Mouse (Mus musculus) kidney, adult 2 months (tissue): ENCODE data around the gene Gsg1l2. TPM values are rescaled to one million over a fixed set of nuclear protein-coding genes. Genes with fewer than 3 reads are reported as not detected.

ENCODE experiments used
- DNase-seq: peaks from one replicate; pipeline ENCODE4 v3.0.0; 2021
- H3K27ac ChIP-seq: fragments of 200-500 bp; 2 replicates; pipeline ENCODE4 v1.5.1; 2012; ENCODE audit warnings: low read depth, low read length, control low read depth, inconsistent platforms; ENCODE audit not compliant: insufficient read depth
- H3K27me3 ChIP-seq: fragments of 200-500 bp; replicated peaks from 2 replicates; pipeline ENCODE4 v1.6.1; 2012; ENCODE audit warnings: mild to moderate bottlenecking, moderate library complexity, low read length, inconsistent platforms; ENCODE audit not compliant: control insufficient read depth, insufficient read depth
- H3K36me3 ChIP-seq: fragments of 200-500 bp; 2 replicates; pipeline ENCODE4 v1.6.1; 2012; ENCODE audit warnings: mild to moderate bottlenecking, moderate library complexity, low read length, inconsistent platforms; ENCODE audit not compliant: control insufficient read depth, insufficient read depth
- H3K4me1 ChIP-seq: fragments of 200-500 bp; 2 replicates; pipeline ENCODE4 v1.6.1; 2011; ENCODE audit warnings: low read length; ENCODE audit not compliant: control insufficient read depth, insufficient read depth
- H3K4me3 ChIP-seq: fragments of 200-500 bp; 2 replicates; pipeline ENCODE4 v1.5.1; 2011; ENCODE audit warnings: mild to moderate bottlenecking, low read depth, low read length, control low read depth; ENCODE audit not compliant: insufficient read depth
- CTCF ChIP-seq: fragments of 200-500 bp; conservative IDR thresholded peaks from 2 replicates; pipeline ENCODE4 v1.5.1; 2011; ENCODE audit warnings: low read depth, mild to moderate bottlenecking, control low read depth, low read length, moderate library complexity, mixed read lengths; ENCODE audit not compliant: insufficient read depth, insufficient read length
- POLR2A ChIP-seq: fragments of 200-500 bp; IDR thresholded peaks from one replicate; pipeline ENCODE4 v1.6.1; 2011; ENCODE audit warnings: low read depth, low read length, control low read depth
- WGBS: fragments of 180-500 bp; shearing (Covaris S2); methylation state at CpG from one replicate; pipeline ENCODE4 v1.1.7; 2018; 5-methylcytosine and 5-hydroxymethylcytosine counted together
- polyA plus RNA-seq: library from polyadenylated mRNA; depleted of rRNA; stranded (reverse); fragments of >200 nt; gene quantifications from 2 replicates; pipeline ENCODE4 v1.2.3, GENCODE M21; 2012; rRNA removed

Gene Gsg1l2
- not detected in 2 replicates for polyA plus RNA-seq

- no peak for DNase-seq
- Histone ChIP-seq H3K27ac (no peak within 1 kb of the TSS), H3K36me3 (no peaks in the 10 kb centered on the region), H3K27me3 (no peaks in the 10 kb centered on the region), H3K4me1 (no peaks in the 10 kb centered on the region), H3K4me3 (no peak within 1 kb of the TSS)
- WGBS = 80% methylated on average over 12 of the region's 12 CpGs
- TF ChIP-seq CTCF (no peak), POLR2A (no peak)
Measured at GRCm38 (mm10) chr11:67774379-67774778, at the start of gene Gsg1l2. Gene Gsg1l2, plus strand, starts transcription at chr11:67774608.

GRCm38 (mm10) chr11:67727095-67727494 is 47.3 kb upstream of the Gsg1l2 start:
- Histone ChIP-seq H3K36me3 (no peaks in the 10 kb centered on the region), H3K4me1 (no peaks in the 10 kb centered on the region), H3K4me3 (no peak overlapping the region), H3K27me3 (no peaks in the 10 kb centered on the region), H3K27ac (no peak overlapping the region)
- no peak for TF ChIP-seq POLR2A
- no peak for TF ChIP-seq CTCF
- no peak for DNase-seq
- WGBS = 79% methylated on average over 6 of the region's 6 CpGs

- Histone ChIP-seq H3K27me3 (no peaks in the 10 kb centered on the region), H3K4me1 (no peaks in the 10 kb centered on the region), H3K4me3 (no peak overlapping the region), H3K36me3 (no peaks in the 10 kb centered on the region), H3K27ac (no peak overlapping the region)
- TF ChIP-seq CTCF (no peak), POLR2A (no peak)
- no peak for DNase-seq
Measured at GRCm38 (mm10) chr11:67728726-67729125, 45.7 kb upstream of the Gsg1l2 start.

- Histone ChIP-seq H3K4me1 (no peaks in the 10 kb centered on the region), H3K27ac (no peak overlapping the region), H3K27me3 (no peaks in the 10 kb centered on the region), H3K4me3 (no peak overlapping the region), H3K36me3 (no peaks in the 10 kb centered on the region)
- TF ChIP-seq CTCF (no peak), POLR2A (no peak)
- DNase-seq = no peak
- WGBS = 92% methylated on average over 2 of the region's 2 CpGs
Measured at GRCm38 (mm10) chr11:67731056-67731455, 43.4 kb upstream of the Gsg1l2 start.

GRCm38 (mm10) chr11:67733726-67734125 is 40.7 kb upstream of the Gsg1l2 start:
- DNase-seq = no peak
- TF ChIP-seq POLR2A (no peak), CTCF (no peak)
- Histone ChIP-seq H3K36me3 (no peaks in the 10 kb centered on the region), H3K4me3 (no peak overlapping the region), H3K4me1 (no peaks in the 10 kb centered on the region), H3K27ac (no peak overlapping the region), H3K27me3 (no peaks in the 10 kb centered on the region)
- 82% methylated on average over 1 of the region's 1 CpGs for WGBS

- no peaks in the 10 kb centered on the region for H3K27me3 ChIP-seq
- 60% methylated on average over 3 of the region's 3 CpGs for WGBS
- no peak overlapping the region for H3K27ac ChIP-seq
- no peak overlapping the region for H3K4me3 ChIP-seq
- H3K36me3 ChIP-seq = no peaks in the 10 kb centered on the region
- no peak for DNase-seq
- H3K4me1 ChIP-seq = no peaks in the 10 kb centered on the region
- no peak for TF ChIP-seq CTCF
- no peak for TF ChIP-seq POLR2A
Measured at GRCm38 (mm10) chr11:67734597-67734996, 39.8 kb upstream of the Gsg1l2 start.

GRCm38 (mm10) chr11:67738345-67738744 is 36.1 kb upstream of the Gsg1l2 start:
- Histone ChIP-seq H3K27me3 (no peaks in the 10 kb centered on the region), H3K4me3 (no peak overlapping the region), H3K4me1 (no peaks in the 10 kb centered on the region), H3K27ac (no peak overlapping the region), H3K36me3 (no peaks in the 10 kb centered on the region)
- TF ChIP-seq CTCF = no peak
- no peak for TF ChIP-seq POLR2A
- 72% methylated on average over 6 of the region's 6 CpGs for WGBS
- no peak for DNase-seq

GRCm38 (mm10) chr11:67738846-67739490 is 35.4 kb upstream of the Gsg1l2 start:
- no peak for TF ChIP-seq CTCF
- no peak for TF ChIP-seq POLR2A
- Histone ChIP-seq H3K4me1 (no peaks in the 10 kb centered on the region), H3K36me3 (no peaks in the 10 kb centered on the region), H3K27me3 (no peaks in the 10 kb centered on the region), H3K27ac (no peak overlapping the region), H3K4me3 (no peak overlapping the region)
- DNase-seq = no peak
- 60% methylated on average over 5 of the region's 5 CpGs for WGBS
